Mouse (Mus musculus) T-helper 1 cell (primary cell): Measurements from ENCODE around the gene Shc3.

Experiments used
- in situ Hi-C: fragments of 300-600 bp; cut with MboI, MseI; formaldehyde crosslinking; loops from one replicate; pipeline ENCODE4 v1.15.1; 2025; ENCODE audit warnings: high pct_unique_total_duplicates

Shc3 gene

DNA sequence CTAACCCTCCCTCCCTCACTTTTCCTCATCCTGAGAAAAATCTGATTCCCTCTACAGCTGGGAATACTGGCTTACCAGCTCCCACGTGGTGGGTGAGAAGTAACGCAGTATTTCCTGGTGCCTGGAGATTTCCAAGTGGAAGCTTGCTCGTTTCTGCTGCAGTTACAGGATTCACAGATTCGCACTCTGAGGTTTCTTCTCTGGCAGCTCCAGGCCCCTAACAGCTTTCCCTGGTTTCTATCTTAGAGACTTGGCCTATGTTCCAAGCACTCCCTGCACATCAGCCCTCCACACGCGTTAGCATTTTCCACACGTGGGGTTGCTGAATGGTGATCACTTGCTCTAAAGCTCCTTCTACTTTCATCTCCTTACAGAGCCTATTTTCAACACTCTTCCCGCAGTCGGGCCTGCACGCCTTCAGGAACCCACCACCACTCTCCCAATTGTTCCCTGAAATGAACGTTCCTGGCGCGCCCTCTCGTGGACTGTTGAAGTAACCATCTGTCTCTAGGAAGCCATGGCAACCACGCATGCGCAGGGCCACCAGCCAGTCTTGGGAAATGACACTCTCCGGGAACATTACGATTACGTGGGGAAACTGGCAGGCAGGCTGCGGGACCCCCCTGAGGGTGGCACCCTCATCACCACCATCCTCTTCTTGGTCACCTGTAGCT is 150.8 kb downstream of the Shc3 start:
- in situ Hi-C loops, result loop anchor here (5.0 to 25.0 kb wide), 3 partner anchors 231 to 466 kb away; partner anchors contain the start of gene Spin1

DNA sequence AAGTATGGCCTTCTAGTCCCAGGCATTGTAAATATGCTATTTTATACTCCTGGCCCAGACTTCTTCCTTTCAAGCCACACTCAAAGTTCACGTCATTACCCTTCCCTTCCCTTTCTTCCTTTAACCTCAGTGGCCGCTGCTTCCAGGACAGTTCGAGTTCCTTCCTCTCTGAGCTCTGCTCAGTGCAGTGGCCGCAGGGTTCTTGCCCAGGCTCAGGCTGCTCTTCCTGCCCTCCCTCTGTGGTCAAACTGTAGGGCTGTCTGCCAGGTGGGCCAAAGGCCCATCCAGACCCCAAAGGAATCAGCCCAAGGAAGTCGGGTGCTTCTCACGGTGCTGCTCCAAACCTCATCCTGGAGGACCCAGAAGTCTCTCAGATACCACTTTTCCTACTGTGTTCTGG is 151.4 kb downstream of the Shc3 start:
- in situ Hi-C loops, result loop anchor here (5.0 to 25.0 kb wide), 3 partner anchors 230 to 465 kb away; partner anchors contain the start of gene Spin1

DNA sequence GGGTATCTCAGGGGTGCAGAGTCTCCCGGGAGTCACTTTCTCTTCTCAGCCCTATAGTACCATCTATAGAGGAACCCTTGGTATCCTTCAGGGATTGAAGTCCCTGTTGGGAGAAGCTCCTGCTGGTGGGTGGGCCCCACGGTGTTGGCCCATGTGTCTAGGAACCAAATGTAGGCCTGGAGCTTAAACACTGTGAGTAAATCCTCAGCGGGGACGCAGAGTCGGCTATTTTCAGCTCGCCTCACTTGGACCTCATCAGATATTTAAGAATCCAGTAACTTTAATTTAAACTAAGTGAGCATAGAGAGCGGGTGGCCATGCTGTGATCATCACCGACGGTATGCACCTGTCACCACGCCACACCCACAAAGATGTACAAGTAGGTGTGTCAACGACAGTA is 152.5 kb downstream of the Shc3 start:
- in situ Hi-C loops, result loop anchor here (5.0 to 25.0 kb wide), 3 partner anchors 229 to 464 kb away; partner anchors contain the start of gene Spin1

DNA sequence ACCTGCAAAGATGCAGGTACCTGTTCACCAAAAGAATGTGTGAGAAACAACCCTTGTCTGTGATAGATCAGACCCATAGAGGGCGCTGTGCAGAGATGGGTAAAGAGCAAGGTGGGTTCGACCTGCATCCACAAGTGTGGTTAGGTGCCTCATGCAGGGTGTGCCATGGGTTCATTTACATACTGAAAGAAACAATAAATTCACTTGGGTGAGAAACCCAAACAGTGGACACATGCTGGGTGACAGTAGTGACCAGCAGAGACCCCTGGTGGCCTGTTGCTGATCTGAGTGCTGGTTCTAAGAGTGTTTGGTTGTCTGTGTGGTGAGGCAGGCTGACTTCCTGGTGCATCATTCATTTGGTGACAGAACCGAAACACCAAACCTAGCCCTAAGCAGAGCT is 155.8 kb downstream of the Shc3 start:
- in situ Hi-C loops, result loop anchor here (10.0 to 25.0 kb wide), 2 partner anchors 226 to 309 kb away; partner anchors contain the start of gene Spin1

DNA sequence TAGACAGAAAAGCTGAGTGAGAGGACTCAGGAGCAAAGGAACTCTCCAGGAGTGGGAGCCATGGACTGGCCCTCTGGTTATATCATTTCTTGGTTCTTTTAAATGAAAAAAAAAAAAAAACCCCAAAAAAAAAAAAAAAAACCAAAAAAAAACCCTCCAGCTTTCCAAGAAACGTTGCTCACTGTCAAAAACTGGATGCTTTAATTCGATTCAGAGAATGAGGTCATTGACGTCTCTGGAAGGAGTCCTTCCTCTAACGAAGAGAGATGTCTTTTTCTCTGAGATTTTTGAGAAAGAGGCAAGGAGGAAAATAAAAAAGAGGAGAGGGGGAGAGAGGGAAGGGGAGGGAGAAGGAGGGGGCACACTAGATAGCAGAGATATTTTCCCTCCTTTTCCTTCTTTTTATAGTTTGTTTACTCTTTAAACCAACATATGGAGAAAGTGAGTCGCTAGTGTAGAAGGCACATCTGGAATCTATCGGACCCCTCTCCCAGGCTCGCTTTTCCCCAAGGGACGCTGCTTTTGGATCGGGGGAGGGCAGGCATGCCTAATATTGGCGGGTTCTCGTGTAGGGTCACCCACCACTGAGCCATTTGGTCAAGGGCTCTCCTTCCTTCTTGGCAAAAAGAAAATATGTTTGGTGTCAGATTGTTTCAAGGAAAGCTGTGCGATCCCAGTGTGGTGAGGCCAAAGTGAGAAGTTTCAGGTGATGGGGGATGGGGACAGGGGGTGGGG is 157.4 kb downstream of the Shc3 start:
- in situ Hi-C loops, result loop anchor here (10.0 to 25.0 kb wide), 2 partner anchors 225 to 307 kb away; partner anchors contain the start of gene Spin1

DNA sequence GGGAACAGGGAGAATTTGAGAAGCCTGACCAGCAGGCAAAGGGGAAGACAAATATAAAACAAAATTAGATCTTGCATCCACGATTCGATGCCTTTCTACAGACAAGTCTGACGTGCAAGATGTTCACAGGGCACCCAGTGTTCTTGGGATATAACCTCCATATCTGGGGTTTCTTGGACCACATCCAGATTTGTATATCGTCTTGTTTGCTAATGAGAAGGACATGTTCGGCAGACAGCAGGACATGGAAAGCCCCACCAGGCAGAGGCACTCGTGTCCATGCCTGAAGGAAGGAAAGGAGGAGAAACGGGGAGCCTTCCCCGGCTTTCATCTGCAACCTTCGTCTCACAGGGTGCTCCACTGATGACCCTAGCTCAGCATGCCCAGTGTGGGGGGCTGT is 158.0 kb downstream of the Shc3 start:
- in situ Hi-C loops, result loop anchor here (10.0 to 25.0 kb wide), 2 partner anchors 224 to 306 kb away; partner anchors contain the start of gene Spin1

DNA sequence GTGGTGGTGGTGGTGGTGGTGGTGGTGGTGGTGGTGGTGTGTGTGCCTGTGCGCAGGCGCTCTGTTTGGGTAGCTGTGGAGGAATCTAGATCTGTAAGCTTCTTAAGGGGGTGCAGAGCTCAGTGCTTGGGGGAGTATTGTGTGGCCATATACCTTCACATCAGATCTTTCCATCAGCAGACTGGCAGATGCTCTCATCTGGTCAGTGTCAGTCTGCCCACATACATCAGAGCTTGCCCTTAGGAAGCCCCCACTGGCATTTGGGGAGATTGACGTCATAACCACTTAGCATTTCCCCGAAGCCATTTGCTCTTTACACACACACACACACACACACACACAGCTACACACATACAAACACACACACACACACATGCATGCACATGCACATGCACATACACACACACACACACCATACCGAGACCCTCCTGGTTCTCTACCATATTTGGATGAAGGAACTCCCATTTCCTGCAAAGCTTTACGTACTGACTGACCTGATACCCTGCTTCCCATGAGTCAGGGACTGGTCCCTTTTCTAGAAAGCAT is 159.2 kb downstream of the Shc3 start:
- in situ Hi-C loops, result loop anchor here (10.0 to 25.0 kb wide), 2 partner anchors 223 to 305 kb away; partner anchors contain the start of gene Spin1

DNA sequence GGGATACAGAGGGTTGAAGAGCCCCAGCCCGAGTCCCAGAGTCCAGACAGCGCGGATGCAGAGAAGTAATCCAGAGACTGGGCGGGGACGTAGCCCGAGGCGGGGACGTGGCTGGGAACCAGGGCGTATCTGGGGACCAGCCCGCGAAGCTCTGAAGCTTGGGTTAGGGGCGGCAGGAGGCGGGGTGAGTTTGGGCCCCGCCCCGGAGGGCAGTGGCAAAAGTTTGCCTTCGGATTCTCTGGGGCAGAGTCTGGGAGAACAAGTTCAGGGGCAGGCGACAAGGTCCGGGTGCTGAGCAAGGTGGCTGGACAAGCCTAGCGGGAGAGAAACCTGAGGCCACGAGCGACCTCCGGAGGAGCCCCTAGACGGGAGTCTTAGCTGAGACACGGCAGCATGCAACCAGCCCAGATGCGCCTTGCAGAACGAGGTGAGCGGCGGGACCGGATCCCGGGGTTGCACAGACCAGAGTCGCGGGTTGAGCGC is 160.7 kb downstream of the Shc3 start, which contains the start of gene S1pr3:
Gene S1pr3, plus strand, starts transcription at position 121 of the 483 bp plus-strand sequence.
- in situ Hi-C loops, result loop anchor here (25.0 kb wide), 1 partner anchor 221 kb away; no protein-coding TSS in a partner anchor

DNA sequence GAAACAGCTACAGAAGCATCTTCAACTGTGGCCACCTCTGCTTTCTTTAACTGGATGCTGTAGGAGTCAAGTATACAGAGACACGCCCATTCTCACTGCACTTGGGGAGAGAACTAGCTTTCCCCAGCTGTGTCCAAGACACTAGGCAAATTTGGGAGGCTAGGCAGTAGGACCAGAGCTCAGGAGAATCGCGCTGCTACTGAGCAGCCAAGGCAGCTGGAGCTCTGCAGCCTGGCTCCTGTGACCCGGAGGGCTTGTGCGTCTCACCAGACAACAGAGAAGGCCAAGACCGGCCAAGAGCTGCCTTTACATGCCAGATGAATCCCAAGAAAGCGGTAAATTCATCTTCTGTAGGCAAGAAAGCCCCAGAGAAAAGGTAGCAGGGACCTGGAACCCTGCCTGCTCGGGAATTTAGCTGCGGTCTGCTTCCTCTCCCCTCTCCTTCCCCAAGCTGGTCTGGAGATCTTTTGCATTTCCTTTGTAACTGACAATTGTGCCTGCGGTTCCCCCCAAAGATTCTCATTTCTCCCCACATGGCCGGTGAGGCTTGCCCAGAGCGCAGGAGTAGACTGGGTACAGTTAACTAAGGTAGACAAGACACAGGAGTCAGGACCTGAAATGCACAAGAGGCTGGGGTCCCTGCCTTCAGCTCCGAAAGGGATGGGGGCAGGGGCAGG is 161.5 kb downstream of the Shc3 start:
- in situ Hi-C loops, result loop anchor here (25.0 kb wide), 1 partner anchor 220 kb away; no protein-coding TSS in a partner anchor

DNA sequence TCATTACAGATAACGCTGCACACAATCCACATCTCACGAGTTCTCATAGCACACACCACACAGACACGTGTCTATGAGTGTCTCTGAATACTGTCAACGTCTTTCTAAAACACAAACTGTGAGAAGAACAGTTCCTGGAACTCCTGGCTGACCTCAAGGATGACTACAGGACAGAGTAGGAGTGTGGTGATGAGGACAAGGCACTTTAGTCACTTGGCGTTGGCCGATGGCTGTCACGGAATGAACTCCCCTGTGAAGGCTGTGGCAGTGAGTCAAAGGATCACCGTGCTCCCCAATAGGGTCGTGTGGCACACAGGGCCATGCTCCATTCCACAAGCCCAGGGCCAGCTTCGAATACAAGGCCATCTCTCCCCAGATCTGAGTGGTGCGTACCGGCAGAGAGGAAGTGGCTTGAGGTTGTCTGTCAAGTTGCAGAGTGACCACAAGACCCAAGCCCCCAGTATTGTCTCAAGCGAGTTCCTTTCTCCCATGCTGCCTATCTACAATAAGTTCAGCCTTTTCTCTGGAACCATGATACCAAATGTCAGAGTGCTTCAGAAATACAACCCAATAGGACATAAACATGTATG is 163.4 kb downstream of the Shc3 start:
- in situ Hi-C loops, result loop anchor here (25.0 kb wide), 1 partner anchor 219 kb away; no protein-coding TSS in a partner anchor

DNA sequence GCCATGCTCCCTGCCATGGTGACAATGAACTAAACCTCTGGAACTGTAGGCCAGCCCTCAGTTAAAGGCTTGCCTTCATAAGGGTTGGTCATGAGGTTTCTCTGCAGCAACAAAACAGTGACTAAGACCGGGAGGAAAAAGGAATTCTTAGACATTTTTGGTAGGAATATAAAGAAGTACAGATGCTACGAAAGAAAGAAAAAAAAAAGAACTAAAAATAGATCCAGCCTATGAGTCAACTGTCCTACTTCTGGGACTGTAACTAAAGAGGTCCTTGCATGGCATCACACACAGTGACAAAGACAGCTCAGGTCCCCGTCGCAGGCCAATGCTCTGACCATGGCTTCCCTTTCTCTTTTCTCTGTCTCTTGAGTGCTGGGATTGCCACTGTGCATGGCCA is 164.7 kb downstream of the Shc3 start:
- in situ Hi-C loops, result loop anchor here (25.0 kb wide), 1 partner anchor 217 kb away; no protein-coding TSS in a partner anchor

DNA sequence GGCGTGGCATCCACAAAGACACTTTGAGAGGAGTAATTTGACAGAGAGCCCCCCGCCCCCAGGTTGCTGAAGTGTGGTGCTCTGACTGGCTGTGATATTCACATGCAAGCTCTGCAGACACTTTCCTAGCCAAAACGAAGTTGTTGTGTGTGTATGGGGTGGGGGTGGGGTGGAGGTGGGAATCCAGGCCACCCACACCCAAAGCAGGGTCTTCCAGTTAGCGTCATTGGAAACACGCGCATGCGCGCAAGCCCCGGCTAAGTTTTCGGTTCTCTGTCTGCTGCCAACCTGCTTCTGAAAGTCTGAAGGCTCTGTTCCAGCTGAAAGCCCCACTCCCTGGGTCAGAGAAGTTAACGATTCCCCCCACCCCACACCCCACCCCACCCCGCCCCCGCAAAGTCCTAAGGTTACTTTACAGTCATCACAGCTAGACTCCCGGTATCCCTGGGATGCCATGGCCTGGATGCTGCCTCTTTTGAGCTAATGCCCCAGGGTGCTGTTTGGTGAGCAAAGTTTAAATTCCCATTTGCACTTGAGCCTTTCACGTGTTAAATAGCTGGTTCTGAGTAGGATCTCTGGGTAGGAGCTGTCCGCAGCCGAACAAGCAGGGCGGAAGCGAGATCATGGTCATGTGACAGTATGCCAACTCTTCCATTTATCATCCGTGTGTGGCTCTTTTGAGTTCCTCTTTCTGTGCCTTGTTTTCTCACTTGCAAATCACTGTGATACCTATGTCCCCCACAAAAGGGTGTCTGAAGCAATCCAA is 168.3 kb downstream of the Shc3 start:
- in situ Hi-C loops, result loop anchor here (25.0 kb wide), 1 partner anchor 214 kb away; no protein-coding TSS in a partner anchor

DNA sequence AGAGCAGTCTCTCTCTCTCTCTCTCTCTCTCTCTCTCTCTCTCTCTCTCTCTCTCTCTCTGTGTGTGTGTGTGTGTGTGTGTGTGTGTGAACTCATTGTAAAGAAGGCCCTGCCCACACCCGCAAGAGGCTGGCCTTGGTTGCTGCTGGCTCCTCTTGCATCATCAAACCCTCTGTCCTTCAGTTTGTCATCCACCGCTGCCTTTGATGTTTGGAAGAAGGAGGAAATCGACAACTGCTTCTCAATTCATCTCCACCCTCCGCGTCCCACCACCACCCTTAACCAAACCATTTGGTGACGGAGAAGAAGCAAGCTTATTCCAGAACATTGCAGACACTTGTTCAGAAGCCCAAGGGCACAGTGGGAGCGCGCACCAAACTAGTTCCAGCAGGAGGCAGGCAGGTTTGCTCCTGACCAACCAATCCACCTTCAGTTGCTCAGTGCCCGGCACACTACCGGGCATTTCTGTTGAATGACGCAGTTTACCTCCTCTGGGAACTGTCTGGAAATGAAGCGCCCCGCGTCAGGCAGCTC is 169.0 kb downstream of the Shc3 start:
- in situ Hi-C loops, result loop anchor here (25.0 kb wide), 1 partner anchor 213 kb away; no protein-coding TSS in a partner anchor

DNA sequence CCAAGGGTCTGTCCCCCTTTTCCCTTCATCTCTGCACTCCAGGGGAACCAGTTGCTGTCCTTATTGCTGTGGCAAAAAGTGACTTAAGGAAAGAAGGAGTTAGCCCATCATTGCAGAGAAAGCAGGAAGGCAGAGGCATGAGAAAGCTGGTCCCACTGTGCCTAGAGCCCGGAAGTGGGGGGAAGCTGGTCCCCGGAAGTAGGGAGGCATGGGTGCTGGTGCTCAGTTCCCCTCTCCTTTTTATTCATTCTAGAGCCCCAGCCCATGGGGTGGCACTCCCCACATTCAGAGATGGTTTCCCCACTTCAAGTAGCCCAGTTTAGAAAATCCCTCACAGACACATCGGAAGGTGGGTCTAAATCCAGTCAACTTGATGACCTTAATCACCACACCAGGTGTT is 169.7 kb downstream of the Shc3 start:
- in situ Hi-C loops, result no loop called here

DNA sequence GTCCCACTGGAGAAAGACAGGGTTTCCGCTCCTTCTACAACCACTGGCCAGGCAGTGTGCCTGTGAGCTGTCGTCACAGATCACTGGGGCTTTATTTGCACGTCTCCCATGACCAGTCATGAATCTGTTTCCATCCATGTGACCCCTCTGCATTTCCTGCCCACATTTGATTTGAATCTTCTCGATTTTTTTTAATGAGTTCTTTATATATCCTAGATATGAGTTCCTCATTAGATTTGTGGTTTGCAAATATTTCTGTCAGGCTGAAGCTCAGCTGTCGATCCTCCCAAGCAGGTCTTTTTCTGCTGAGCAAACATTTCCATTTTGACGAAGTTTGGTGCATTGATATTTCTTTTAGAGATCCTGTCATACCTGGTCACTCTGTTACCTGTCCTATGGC is 171.4 kb downstream of the Shc3 start:
- in situ Hi-C loops, result no loop called here

DNA sequence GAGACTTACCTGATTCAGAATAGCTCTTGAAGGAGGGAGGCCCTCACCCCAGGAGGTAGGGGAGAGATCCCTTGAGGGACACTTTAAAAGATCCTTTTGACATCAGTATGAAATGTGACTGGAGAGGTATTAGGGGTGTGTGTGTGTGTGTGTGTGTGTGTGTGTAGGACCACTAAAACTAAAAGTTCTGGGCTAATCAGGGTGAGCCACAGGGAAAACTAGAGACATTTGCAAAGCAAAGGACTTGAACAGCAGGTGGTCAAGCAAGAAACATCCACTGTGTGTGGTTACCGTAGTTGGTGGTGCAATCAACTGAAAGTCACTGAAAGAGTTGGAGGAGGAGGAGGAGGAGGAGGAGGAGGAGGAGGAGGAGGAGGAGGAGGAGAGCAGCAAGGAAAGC is 177.0 kb downstream of the Shc3 start:
- in situ Hi-C loops, result no loop called here

DNA sequence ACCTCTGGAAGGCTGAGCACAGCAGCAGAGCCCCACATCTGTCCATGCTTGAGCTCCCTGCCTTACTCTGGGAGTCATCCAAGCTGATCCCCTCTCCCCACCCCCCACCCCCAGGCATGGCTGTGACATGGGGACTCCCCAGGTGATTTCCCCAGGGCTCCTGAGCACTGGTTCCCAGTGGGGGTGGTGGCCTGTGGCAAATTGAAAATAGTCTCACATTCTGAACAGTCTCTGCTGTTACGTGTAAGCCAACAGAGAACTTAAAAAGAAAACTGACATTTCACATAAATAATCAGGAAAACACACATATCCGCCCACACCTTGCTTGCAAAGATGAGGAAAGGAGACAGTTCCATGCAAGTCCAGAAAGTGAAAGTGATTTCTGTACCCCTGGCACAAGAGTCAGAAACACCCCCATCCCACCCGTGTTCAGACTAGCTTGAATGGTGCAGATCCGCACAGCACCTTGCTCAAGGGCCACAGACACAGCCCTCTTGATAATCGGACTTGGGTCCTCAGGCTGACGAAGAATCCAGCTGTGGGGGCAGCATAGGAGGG is 177.8 kb downstream of the Shc3 start:
- in situ Hi-C loops, result no loop called here

DNA sequence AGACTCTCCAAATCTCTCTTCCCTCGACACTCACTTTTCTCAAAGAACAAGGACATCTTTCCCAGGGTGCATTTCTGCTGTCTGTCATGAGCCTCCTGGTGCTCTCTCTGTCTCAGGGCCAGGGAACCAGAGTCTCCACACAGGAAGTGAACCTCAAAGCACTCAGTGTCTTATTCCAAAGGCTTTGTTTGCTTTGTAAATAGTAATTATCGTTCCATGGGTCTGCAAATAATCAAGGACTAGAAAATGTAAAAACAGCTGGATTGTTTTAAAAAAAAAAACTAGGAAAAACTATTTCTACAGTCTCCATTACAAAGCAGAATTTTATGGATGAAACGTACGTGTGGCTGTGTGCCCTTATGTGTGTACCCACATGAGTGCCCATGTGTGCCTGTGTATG is 178.8 kb downstream of the Shc3 start:
- in situ Hi-C loops, result no loop called here

DNA sequence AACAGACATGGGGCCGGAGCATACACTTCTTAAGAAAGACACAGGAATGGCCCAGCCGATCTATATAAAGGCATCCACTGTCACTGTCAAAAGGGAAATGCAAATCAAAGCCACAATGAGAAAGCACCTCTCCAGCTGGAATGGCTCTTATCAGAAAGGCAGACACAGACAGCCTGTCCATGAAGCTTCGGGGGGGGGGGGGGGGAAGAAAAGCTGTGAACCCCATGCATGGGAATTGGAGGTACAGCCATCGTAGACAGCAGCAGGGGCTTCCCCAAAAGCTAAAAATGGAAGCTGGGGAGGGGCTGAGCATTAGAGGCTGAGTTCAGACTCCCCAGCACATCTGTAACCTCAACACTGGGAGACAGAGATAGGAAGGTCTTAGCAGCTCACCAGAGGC is 181.3 kb downstream of the Shc3 start:
- in situ Hi-C loops, result no loop called here
